Mouse (Mus musculus): ENCODE measurements around the gene Akap17b.

- no peak for TF ChIP-seq CTCF (IDR thresholded peaks at IDR 0.05; ENCODE audit: control insufficient read depth, insufficient read depth, insufficient read length)
- no peak for TF ChIP-seq USF1 (IDR thresholded peaks at IDR 0.05; ENCODE audit: low read depth)
Measured at GRCm38 (mm10) chrX:36691365-36691764, 46.2 kb upstream of the Akap17b start.
